ENCODE assay signal across 7 mouse cellular contexts in the genomic region with DNA sequence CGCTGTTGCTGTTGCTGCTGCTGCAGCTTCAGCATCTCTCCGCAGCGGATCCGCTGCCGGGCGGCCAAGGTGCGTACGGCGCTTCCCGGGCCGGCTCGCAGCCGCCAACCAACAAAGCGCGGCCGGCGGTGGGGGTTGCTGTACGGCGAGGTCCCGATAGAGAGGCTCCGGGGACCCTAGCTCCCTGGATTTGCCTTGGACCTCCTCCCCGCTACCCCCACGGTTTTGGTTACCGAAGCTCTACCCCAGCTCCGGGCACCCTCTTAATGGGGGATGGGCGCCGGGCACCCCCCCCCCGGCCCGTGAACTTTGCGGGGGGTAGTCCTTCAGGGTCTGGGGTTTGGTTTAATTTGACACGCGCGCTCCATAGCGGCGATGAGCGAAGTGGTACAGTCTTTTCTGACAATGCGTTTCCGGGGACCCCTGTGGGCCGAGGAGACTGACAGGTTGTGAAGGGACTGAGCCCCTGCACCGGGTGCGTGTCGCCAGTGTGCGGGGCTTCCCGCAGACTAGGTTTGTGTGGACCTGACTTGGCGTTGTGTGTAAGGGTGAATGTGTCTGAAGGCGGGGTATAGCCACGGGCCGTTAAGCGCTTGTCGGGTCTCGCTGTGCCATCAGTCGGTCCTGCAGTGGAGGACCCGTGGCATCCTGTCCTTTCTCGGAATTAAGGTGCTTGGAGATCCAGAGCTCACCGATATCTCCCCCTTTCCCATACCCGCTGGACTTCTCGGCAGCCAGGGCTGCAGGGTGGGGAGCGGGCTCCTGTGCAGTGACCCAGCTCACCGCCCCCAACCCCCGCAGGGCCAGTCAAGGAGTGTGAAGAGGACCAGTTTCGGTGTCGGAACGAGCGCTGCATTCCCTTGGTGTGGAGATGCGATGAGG. TPM values are rescaled to one million over a fixed set of nuclear protein-coding genes. Genes with fewer than 3 reads are reported as not detected.
DNase-seq lines count a peak whose midpoint lies in the region; ATAC-seq and TF ChIP-seq lines count a peak whose summit lies in the region.

No protein-coding gene starts in this region.

- H3K4me3 ChIP-seq in bone marrow macrophage, adult 2 months (ENCODE audit: insufficient read depth, low read length) = peak overlapping the region; percentile 86
- peak overlapping the region; percentile 87 for H3K4me3 ChIP-seq in forebrain, embryonic 10.5 days
- peak overlapping the region; percentile 78 for H3K4me3 ChIP-seq in intestine, embryonic 15.5 days (replicated peaks)
- H3K4me3 ChIP-seq in midbrain, embryonic 11.5 days (ENCODE audit: low read depth, low read length) = peak overlapping the region; percentile 84
- H3K4me3 ChIP-seq in stomach, embryonic 16.5 days (replicated peaks; ENCODE audit: low read length) = peak overlapping the region; percentile 75

- peaks cover 29% of the 10 kb centered on the region for H3K4me1 ChIP-seq in bone marrow macrophage, adult 2 months (ENCODE audit: control insufficient read depth, insufficient read depth, low read length)
- peaks cover 65% of the 10 kb centered on the region for H3K4me1 ChIP-seq in forebrain, embryonic 10.5 days
- H3K4me1 ChIP-seq in intestine, embryonic 15.5 days (replicated peaks) = peaks cover 11% of the 10 kb centered on the region
- peaks cover 17% of the 10 kb centered on the region for H3K4me1 ChIP-seq in midbrain, embryonic 11.5 days (ENCODE audit: control insufficient read depth, insufficient read depth, low read length)
- peaks cover 13% of the 10 kb centered on the region for H3K4me1 ChIP-seq in stomach, embryonic 16.5 days (ENCODE audit: control insufficient read depth, insufficient read depth, low read length)

- H3K27me3 ChIP-seq in forebrain, embryonic 10.5 days (ENCODE audit: poor library complexity, severe bottlenecking) = 0 out of 2 replicates have a peak, but pooled peaks cover 16% of the 10 kb centered on the region
- H3K27me3 ChIP-seq in intestine, embryonic 15.5 days (replicated peaks) = 0 out of 2 replicates have a peak, but pooled peaks cover 2% of the 10 kb centered on the region
- no peaks in the 10 kb centered on the region for H3K27me3 ChIP-seq in midbrain, embryonic 11.5 days (ENCODE audit: control insufficient read depth, insufficient read depth, low read length)
- peaks cover 23% of the 10 kb centered on the region for H3K27me3 ChIP-seq in stomach, embryonic 16.5 days (ENCODE audit: control insufficient read depth, insufficient read depth, low read length)

- no peak; the same call in 1 of the 2 replicates for TF ChIP-seq CTCF in bone marrow macrophage, adult 2 months (IDR thresholded peaks at IDR 0.05; ENCODE audit: low read depth, low read length)

- DNase-seq in urinary bladder, adult 2 months (ENCODE audit: low spot score) = peak; percentile 31
- DNase-seq in urinary bladder, postnatal 14 days (ENCODE audit: low spot score) = no peak
- peak; percentile 69 for DNase-seq in forebrain, embryonic 10.5 days (ENCODE audit: extremely low spot score, low spot score)
- peak; percentile 97 for DNase-seq in midbrain, embryonic 11.5 days (ENCODE audit: low spot score, missing footprints)

- no peak for TF ChIP-seq POLR2A in bone marrow macrophage, adult 2 months (IDR thresholded peaks at IDR 0.05; ENCODE audit: borderline replicate concordance, low read depth, low read length)

- peak overlapping the region; percentile 100 for H3K4me2 ChIP-seq in intestine, embryonic 15.5 days (replicated peaks)
- H3K4me2 ChIP-seq in midbrain, embryonic 11.5 days = peak overlapping the region; percentile 98
- peak overlapping the region; percentile 100 for H3K4me2 ChIP-seq in stomach, embryonic 16.5 days (ENCODE audit: low read depth, low read length)

- ATAC-seq in intestine, embryonic 15.5 days = peak; percentile 5
- peak; percentile 10 for ATAC-seq in midbrain, embryonic 11.5 days (ENCODE audit: low FRiP score)
- no peak for ATAC-seq in stomach, embryonic 16.5 days (ENCODE audit: insufficient read depth, low FRiP score)

- H3K9ac ChIP-seq in intestine, embryonic 15.5 days = peak overlapping the region; percentile 64
- H3K9ac ChIP-seq in midbrain, embryonic 11.5 days (ENCODE audit: low read length) = peak overlapping the region; percentile 95
- H3K9ac ChIP-seq in stomach, embryonic 16.5 days (ENCODE audit: low read length) = peak overlapping the region; percentile 77

- WGBS in forebrain, embryonic 10.5 days = under 1% methylated on average over 65 of the region's 65 CpGs
- under 1% methylated on average over 65 of the region's 65 CpGs for WGBS in intestine, embryonic 15.5 days
- under 1% methylated on average over 65 of the region's 65 CpGs for WGBS in midbrain, embryonic 11.5 days
- WGBS in stomach, embryonic 16.5 days = under 1% methylated on average over 65 of the region's 65 CpGs

- peaks cover 35% of the 10 kb centered on the region for H3K36me3 ChIP-seq in forebrain, embryonic 10.5 days (replicated peaks)
- H3K36me3 ChIP-seq in intestine, embryonic 15.5 days = no peaks in the 10 kb centered on the region
- no peaks in the 10 kb centered on the region for H3K36me3 ChIP-seq in midbrain, embryonic 11.5 days (ENCODE audit: control insufficient read depth, insufficient read depth, low read length)
- H3K36me3 ChIP-seq in stomach, embryonic 16.5 days (ENCODE audit: control insufficient read depth, insufficient read depth, low read length) = no peaks in the 10 kb centered on the region

- no peaks in the 10 kb centered on the region for H3K9me3 ChIP-seq in forebrain, embryonic 10.5 days
- H3K9me3 ChIP-seq in intestine, embryonic 15.5 days = no peaks in the 10 kb centered on the region
- H3K9me3 ChIP-seq in midbrain, embryonic 11.5 days (ENCODE audit: control insufficient read depth, low read length) = no peaks in the 10 kb centered on the region
- H3K9me3 ChIP-seq in stomach, embryonic 16.5 days (replicated peaks; ENCODE audit: control insufficient read depth, low read length) = no peaks in the 10 kb centered on the region

- H3K27ac ChIP-seq in bone marrow macrophage, adult 2 months (ENCODE audit: insufficient read depth, low read depth, low read length) = peak overlapping the region; percentile 73
- peak overlapping the region; percentile 94 for H3K27ac ChIP-seq in forebrain, embryonic 10.5 days
- H3K27ac ChIP-seq in intestine, embryonic 15.5 days = peak overlapping the region; percentile 77
- H3K27ac ChIP-seq in midbrain, embryonic 11.5 days (ENCODE audit: low read depth, low read length) = peak overlapping the region; percentile 90
- no peak overlapping the region for H3K27ac ChIP-seq in stomach, embryonic 16.5 days (ENCODE audit: low read length)

RNA-seq across cellular contexts. Expression of gene Lrp8, which starts 0.6 kb away (rescaled TPM):
- 0.61 and 0.66 TPM in 2 replicates for polyA plus RNA-seq in urinary bladder, adult 2 months (2012; rRNA removed)
- 2.6 and 4.0 TPM in 2 replicates for polyA plus RNA-seq in bone marrow macrophage, adult 2 months (2012; ENCODE audit: insufficient read depth, insufficient read length, missing spikeins)
- polyA plus RNA-seq in forebrain, embryonic 10.5 days (2016; fragmentation: Nextera tagmentation; extraction: Ambion mirVana) = 11.2 and 11.3 TPM in 2 replicates
- polyA plus RNA-seq in intestine, embryonic 15.5 days (2015; fragmentation: Nextera tagmentation; extraction: Ambion mirVana) = 3.4 and 4.2 TPM in 2 replicates
- polyA plus RNA-seq in midbrain, embryonic 11.5 days (2014; fragmentation: Nextera tagmentation; extraction: Ambion mirVana) = 21.3 and 21.4 TPM in 2 replicates
- polyA plus RNA-seq in stomach, embryonic 16.5 days (2015; fragmentation: Nextera tagmentation; extraction: Ambion mirVana) = 0.72 and 0.96 TPM in 2 replicates
